22 mouse cellular contexts compared by ENCODE assay signal in the genomic region with DNA sequence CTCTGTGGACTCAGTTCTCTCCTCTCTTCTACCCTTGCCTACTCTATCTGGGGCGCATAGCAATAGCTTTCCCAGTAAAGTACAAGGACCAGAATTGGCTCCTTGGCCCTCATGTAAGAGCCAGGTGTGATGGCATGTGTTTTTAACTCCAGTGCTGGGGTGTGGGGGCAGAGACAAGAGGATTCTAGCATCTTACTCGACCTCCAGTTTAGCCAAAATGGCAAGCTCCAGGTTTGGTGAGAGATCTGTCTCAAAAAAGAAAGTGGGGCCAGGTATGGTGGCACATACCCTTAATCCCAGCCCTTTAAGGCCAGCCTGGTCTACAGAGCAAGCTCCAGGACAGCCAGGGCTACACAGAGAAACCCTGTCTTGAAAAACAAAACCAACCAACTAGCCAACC.
"Had no signal": no experiment of that assay in that cellular context is flagged by ENCODE, and none has a peak within 500 bp of the region (broad histone marks: within the 10 kb centered on the region; RNA-seq: fewer than 3 reads in every experiment).

No protein-coding gene starts in this region.

- H3K4me1 ChIP-seq: limb, embryonic 13.5 days had no signal

- ATAC-seq: hindbrain, postnatal 0 days; intestine, embryonic 16.5 days; liver, embryonic 12.5 days had no signal

- DNase-seq: gastrocnemius, postnatal 10 days; gastrocnemius, postnatal 36 days; heart, adult 18-20 months; heart, postnatal 14 days; heart, postnatal 36 days; kidney, adult 11 months; kidney, postnatal 14 days; layer of hippocampus, adult 9-11 months; layer of hippocampus, postnatal 36 days; left cerebral cortex, postnatal 4 days had no signal

- H3K9ac ChIP-seq: heart, embryonic 15.5 days; hindbrain, embryonic 13.5 days; hindbrain, embryonic 15.5 days; kidney, embryonic 15.5 days; limb, embryonic 13.5 days; limb, embryonic 15.5 days; liver, embryonic 12.5 days; liver, embryonic 14.5 days had no signal

- H3K9me3 ChIP-seq: heart, embryonic 15.5 days; hindbrain, embryonic 15.5 days; kidney, embryonic 15.5 days; limb, embryonic 15.5 days; liver, embryonic 12.5 days had no signal

- H3K36me3 ChIP-seq: heart, embryonic 15.5 days; hindbrain, embryonic 13.5 days; hindbrain, embryonic 15.5 days; kidney, embryonic 15.5 days; limb, embryonic 13.5 days; limb, embryonic 15.5 days; liver, embryonic 12.5 days had no signal

- H3K27me3 ChIP-seq: heart, embryonic 15.5 days; hindbrain, embryonic 13.5 days; hindbrain, embryonic 15.5 days; kidney, embryonic 15.5 days had no signal

- H3K27ac ChIP-seq: hindbrain, embryonic 13.5 days; hindbrain, embryonic 15.5 days; hindbrain, postnatal 0 days; kidney, embryonic 15.5 days; kidney, postnatal 0 days; limb, embryonic 13.5 days; limb, embryonic 15.5 days; liver, embryonic 12.5 days; liver, embryonic 14.5 days had no signal

- H3K4me3 ChIP-seq: heart, embryonic 15.5 days; hindbrain, embryonic 13.5 days; hindbrain, embryonic 15.5 days; kidney, embryonic 15.5 days; limb, embryonic 13.5 days; limb, embryonic 15.5 days; liver, embryonic 12.5 days had no signal

- H3K4me2 ChIP-seq: heart, embryonic 11.5 days; heart, embryonic 15.5 days; hindbrain, embryonic 13.5 days; hindbrain, embryonic 15.5 days; kidney, embryonic 15.5 days; limb, embryonic 13.5 days; limb, embryonic 15.5 days; liver, embryonic 12.5 days had no signal
